Mouse (Mus musculus) kidney, embryonic 15.5 days (tissue): ENCODE measurements around the gene Dnajc6. TPM values are rescaled to one million over a fixed set of nuclear protein-coding genes. Genes with fewer than 3 reads are reported as not detected.

Experiments
- ATAC-seq: fragments of 200-750 bp; cut with Nextera tagmentation; replicated peaks from 2 replicates; pipeline ENCODE4 v1.8.0; 2017; ENCODE audit warnings: moderate TSS enrichment; ENCODE audit not compliant: low FRiP score
- H3K27ac ChIP-seq: fragments of 300-500 bp; sonication (generic); 2 replicates; pipeline ENCODE4 v1.5.1; 2015; ENCODE audit warnings: mild to moderate bottlenecking, inconsistent platforms
- H3K27me3 ChIP-seq: fragments of 300-500 bp; sonication (generic); 2 replicates; pipeline ENCODE4 v1.6.1; 2015; ENCODE audit warnings: inconsistent platforms
- H3K36me3 ChIP-seq: fragments of 300-500 bp; sonication (generic); 2 replicates; pipeline ENCODE4 v1.6.1; 2015; ENCODE audit warnings: inconsistent platforms
- H3K4me1 ChIP-seq: fragments of 300-500 bp; sonication (generic); 2 replicates; pipeline ENCODE4 v1.6.1; 2015; ENCODE audit warnings: inconsistent platforms
- H3K4me2 ChIP-seq: fragments of 300-500 bp; sonication (generic); 2 replicates; pipeline ENCODE4 v1.6.1; 2015; ENCODE audit warnings: moderate library complexity, mild to moderate bottlenecking, inconsistent platforms
- H3K4me3 ChIP-seq: fragments of 300-500 bp; sonication (generic); replicated peaks from 2 replicates; pipeline ENCODE4 v1.5.1; 2015; ENCODE audit warnings: mild to moderate bottlenecking, inconsistent platforms
- H3K9ac ChIP-seq: fragments of 300-500 bp; sonication (generic); 2 replicates; pipeline ENCODE4 v1.6.1; 2015; ENCODE audit warnings: mild to moderate bottlenecking, inconsistent platforms
- H3K9me3 ChIP-seq: fragments of 300-500 bp; sonication (generic); replicated peaks from 2 replicates; pipeline ENCODE4 v1.6.1; 2016; ENCODE audit warnings: inconsistent platforms
- WGBS: fragments of 180-500 bp; shearing (Covaris S2); methylation state at CpG from one replicate; pipeline ENCODE4 v1.1.7; 2015; ENCODE audit warnings: mixed read lengths; 5-methylcytosine and 5-hydroxymethylcytosine counted together
- polyA plus RNA-seq: library from polyadenylated mRNA; unstranded; fragments of >200 nt; fragmentation: Nextera tagmentation; extraction: Ambion mirVana; gene quantifications from 2 replicates; pipeline ENCODE4 v1.2.1, GENCODE M21; 2015

Gene Dnajc6
- polyA plus RNA-seq, 1 experiment from 2014 or later = 1.2 TPM

DNA sequence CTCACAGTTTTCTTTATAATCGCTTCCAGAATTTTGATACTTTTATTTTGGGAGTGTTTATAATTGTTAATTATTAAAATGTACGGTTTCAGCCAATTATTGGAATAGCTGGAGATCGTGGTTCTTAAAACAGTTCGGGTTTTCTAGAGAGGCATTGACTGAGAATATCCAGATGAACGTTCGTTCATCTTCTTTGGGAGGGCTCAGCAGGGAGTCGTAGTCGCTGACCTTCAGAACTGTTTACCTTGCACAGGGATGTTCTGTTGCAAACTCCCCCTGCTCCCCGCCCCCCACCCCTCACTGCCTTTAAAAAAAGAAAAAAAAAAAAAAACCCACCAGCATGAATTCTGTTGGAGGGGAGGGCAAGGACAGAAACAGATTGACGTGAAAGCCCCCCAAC, 12.0 kb downstream of the Dnajc6 start:
- H3K27ac ChIP-seq = no peak overlapping the region
- H3K4me3 ChIP-seq = peak overlapping the region; percentile 44
- peaks cover 13% of the 10 kb centered on the region for H3K4me1 ChIP-seq
- 3% methylated on average over 10 of the region's 10 CpGs for WGBS
- peaks cover 17% of the 10 kb centered on the region for H3K27me3 ChIP-seq
- peak overlapping the region; percentile 38; the same call in 1 of the 2 replicates for H3K9ac ChIP-seq
- ATAC-seq = no peak
- peak overlapping the region; percentile 87 for H3K4me2 ChIP-seq
- no peaks in the 10 kb centered on the region for H3K9me3 ChIP-seq
- no peaks in the 10 kb centered on the region for H3K36me3 ChIP-seq

- ATAC-seq = peak; percentile 60
- WGBS = 3% methylated on average over 30 of the region's 30 CpGs
- Histone ChIP-seq H3K9me3 (no peaks in the 10 kb centered on the region), H3K27ac (no peak overlapping the region), H3K4me2 (peak overlapping the region; percentile 87), H3K4me3 (peak overlapping the region; percentile 44), H3K4me1 (peaks cover 13% of the 10 kb centered on the region), H3K27me3 (peaks cover 17% of the 10 kb centered on the region), H3K36me3 (no peaks in the 10 kb centered on the region), H3K9ac (peak overlapping the region; percentile 38; the same call in 1 of the 2 replicates)
Observed at GRCm38 (mm10) chr4:101508851-101509577, 12.6 kb downstream of the Dnajc6 start.

DNA sequence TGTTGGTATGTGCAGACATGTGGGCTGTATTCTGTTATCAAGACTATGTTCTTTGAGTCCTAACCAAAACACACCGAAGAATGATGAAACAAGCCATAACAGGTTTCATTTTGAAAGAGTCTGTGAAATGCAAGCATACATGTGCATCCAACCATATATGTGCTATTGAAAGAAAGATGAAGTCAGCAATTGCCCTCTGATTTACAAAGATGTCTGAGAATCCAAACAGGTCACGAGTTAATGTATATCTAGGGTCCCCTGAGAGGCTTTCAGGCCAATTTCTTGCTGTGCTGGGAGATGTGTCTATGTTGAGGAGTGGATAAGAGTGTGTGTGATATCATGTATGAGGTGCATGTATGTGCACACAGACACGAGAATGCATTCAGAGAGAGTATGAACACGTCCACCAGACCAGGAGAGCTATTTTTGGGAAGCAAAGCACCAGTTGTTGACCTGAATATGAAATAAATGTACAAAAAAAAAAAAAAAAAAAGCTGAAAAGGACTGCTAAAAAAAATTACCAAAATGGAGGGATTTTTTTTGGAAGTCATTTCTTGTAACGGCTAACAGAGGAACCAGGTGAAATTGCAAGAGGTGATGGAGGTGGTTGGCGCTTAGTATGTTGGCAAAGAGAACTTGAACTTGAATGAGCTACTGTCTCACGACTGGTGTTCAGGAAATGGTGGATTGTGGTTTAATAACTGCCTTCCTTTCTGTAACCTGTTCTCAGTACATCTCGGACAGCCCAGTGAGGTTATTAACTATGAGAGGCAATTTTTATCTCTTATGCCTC, 13.9 kb downstream of the Dnajc6 start:
- Histone ChIP-seq H3K4me1 (peaks cover 13% of the 10 kb centered on the region), H3K36me3 (no peaks in the 10 kb centered on the region), H3K27me3 (peaks cover 17% of the 10 kb centered on the region), H3K9ac (no peak overlapping the region), H3K4me2 (no peak overlapping the region), H3K4me3 (no peak overlapping the region), H3K9me3 (no peaks in the 10 kb centered on the region), H3K27ac (no peak overlapping the region)
- ATAC-seq = no peak
- 81% methylated on average over 8 of the region's 8 CpGs for whole genome bisulfite sequencing

- Histone ChIP-seq H3K9me3 (no peaks in the 10 kb centered on the region), H3K36me3 (no peaks in the 10 kb centered on the region), H3K27me3 (peaks cover 17% of the 10 kb centered on the region), H3K4me2 (no peak overlapping the region), H3K4me1 (peaks cover 13% of the 10 kb centered on the region), H3K4me3 (no peak overlapping the region), H3K9ac (no peak overlapping the region), H3K27ac (no peak overlapping the region)
- 77% methylated on average over 5 of the region's 5 CpGs for WGBS
- no peak for ATAC-seq
Observed at GRCm38 (mm10) chr4:101510904-101511210, 14.4 kb downstream of the Dnajc6 start.

DNA sequence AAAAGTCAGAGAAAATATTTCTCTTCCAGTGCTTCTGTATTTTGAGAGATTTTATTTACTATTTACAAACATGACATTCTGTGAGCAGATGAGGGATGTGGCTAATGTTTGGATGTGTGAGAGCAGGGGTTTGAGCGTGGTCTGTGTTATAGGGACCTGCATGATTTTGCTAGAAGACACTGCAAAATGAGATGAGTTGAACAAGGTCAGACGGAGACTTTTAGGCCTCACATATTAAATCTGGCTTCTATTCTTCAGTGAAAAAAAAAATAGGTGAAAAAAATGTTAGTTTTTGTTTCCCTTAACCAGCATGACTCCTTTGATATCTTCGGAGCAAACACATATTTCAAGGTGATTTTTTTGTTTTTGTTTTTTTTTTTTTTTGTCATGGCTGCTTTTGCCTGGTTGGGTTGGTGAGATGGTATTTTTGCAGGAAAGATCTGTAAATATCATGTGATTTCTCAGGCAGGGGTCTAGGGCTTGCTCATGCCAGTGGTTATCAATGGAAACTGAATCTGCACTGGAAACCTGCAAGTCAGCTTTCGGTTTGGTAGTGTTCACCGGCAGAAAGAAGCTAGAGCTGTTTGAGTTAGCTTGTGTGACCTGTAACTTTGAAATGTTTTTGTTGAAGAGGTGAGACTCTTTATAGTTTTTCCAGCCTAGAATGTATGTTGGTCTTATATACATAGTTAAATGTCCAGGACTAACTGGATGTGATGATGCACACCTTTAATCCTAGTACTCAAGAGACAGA, 15.5 kb downstream of the Dnajc6 start:
- no peak overlapping the region for H3K4me2 ChIP-seq
- H3K27ac ChIP-seq = no peak overlapping the region
- H3K9me3 ChIP-seq = no peaks in the 10 kb centered on the region
- no peak overlapping the region for H3K9ac ChIP-seq
- H3K4me1 ChIP-seq = peaks cover 13% of the 10 kb centered on the region
- no peaks in the 10 kb centered on the region for H3K36me3 ChIP-seq
- no peak overlapping the region for H3K4me3 ChIP-seq
- H3K27me3 ChIP-seq = peaks cover 17% of the 10 kb centered on the region
- 89% methylated on average over 5 of the region's 5 CpGs for WGBS
- ATAC-seq = no peak

- Histone ChIP-seq H3K4me2 (no peak overlapping the region), H3K27ac (no peak overlapping the region), H3K27me3 (peaks cover 17% of the 10 kb centered on the region), H3K9me3 (no peaks in the 10 kb centered on the region), H3K9ac (no peak overlapping the region), H3K36me3 (no peaks in the 10 kb centered on the region), H3K4me1 (peaks cover 13% of the 10 kb centered on the region), H3K4me3 (no peak overlapping the region)
- 93% methylated on average over 3 of the region's 3 CpGs for WGBS
- ATAC-seq = no peak
Observed at GRCm38 (mm10) chr4:101513251-101513650, 16.8 kb downstream of the Dnajc6 start.

- H3K36me3 ChIP-seq = no peaks in the 10 kb centered on the region
- WGBS = 94% methylated on average over 14 of the region's 14 CpGs
- no peaks in the 10 kb centered on the region for H3K4me1 ChIP-seq
- ATAC-seq = no peak
- no peak overlapping the region for H3K4me2 ChIP-seq
- H3K27me3 ChIP-seq = no peaks in the 10 kb centered on the region
- H3K4me3 ChIP-seq = no peak overlapping the region
- no peak overlapping the region for H3K9ac ChIP-seq
- no peaks in the 10 kb centered on the region for H3K9me3 ChIP-seq
- no peak overlapping the region for H3K27ac ChIP-seq
Observed at GRCm38 (mm10) chr4:101515853-101516252, 19.4 kb downstream of the Dnajc6 start.

GRCm38 (mm10) chr4:101516434-101517168, 20.2 kb downstream of the Dnajc6 start:
- no peak for ATAC-seq
- H3K9ac ChIP-seq = no peak overlapping the region
- H3K27me3 ChIP-seq = no peaks in the 10 kb centered on the region
- no peaks in the 10 kb centered on the region for H3K36me3 ChIP-seq
- WGBS = 86% methylated on average over 17 of the region's 17 CpGs
- no peak overlapping the region for H3K4me2 ChIP-seq
- no peak overlapping the region for H3K4me3 ChIP-seq
- no peaks in the 10 kb centered on the region for H3K4me1 ChIP-seq
- no peaks in the 10 kb centered on the region for H3K9me3 ChIP-seq
- H3K27ac ChIP-seq = no peak overlapping the region

DNA sequence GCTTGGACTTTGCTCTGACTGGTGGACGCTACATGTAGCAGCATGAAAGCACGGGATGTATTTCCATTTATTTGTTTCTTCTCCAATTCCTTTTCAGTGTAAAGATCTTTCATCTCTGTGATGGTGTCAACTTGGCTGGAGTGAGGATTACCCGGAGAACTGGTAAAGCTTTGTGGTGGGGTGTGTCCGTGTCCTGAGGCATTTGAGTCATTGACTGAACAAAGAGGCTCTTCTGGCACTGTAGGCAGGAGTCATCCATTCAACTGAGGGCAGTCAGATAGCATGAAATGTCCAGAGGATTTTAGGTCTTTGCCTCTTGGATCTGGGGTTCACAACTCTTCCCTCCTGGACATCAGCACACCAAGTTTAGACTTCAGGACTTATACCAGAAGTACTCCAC, 35.5 kb downstream of the Dnajc6 start:
- Histone ChIP-seq H3K36me3 (no peaks in the 10 kb centered on the region), H3K27me3 (no peaks in the 10 kb centered on the region), H3K27ac (no peak overlapping the region), H3K4me3 (no peak overlapping the region), H3K9me3 (no peaks in the 10 kb centered on the region), H3K9ac (no peak overlapping the region), H3K4me1 (no peaks in the 10 kb centered on the region), H3K4me2 (no peak overlapping the region)
- 92% methylated on average over 4 of the region's 4 CpGs for WGBS
- no peak for ATAC-seq

DNA sequence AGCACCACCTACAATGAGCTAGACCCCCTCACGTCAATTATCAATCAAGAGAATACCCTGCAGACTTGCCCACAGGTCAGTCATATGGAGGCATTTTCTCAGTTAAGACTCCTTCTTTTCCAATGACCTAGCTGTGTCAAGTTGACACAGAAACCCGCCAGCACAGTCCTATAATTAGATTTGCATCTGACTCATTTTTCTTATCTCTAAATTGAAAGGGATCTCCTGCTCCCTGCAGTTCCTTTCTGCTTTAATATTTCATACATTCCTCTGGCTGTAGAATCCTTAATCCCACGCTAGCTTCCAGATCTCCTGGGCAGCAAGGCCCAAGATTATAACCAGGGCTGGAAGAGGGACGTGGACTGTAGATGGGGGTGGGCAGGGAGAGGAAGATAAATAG, 44.1 kb downstream of the Dnajc6 start:
- Histone ChIP-seq H3K9me3 (no peaks in the 10 kb centered on the region), H3K4me1 (no peaks in the 10 kb centered on the region), H3K27me3 (no peaks in the 10 kb centered on the region), H3K27ac (no peak overlapping the region), H3K9ac (no peak overlapping the region), H3K4me3 (no peak overlapping the region), H3K4me2 (no peak overlapping the region), H3K36me3 (no peaks in the 10 kb centered on the region)
- 79% methylated on average over 4 of the region's 4 CpGs for WGBS
- ATAC-seq = no peak

DNA sequence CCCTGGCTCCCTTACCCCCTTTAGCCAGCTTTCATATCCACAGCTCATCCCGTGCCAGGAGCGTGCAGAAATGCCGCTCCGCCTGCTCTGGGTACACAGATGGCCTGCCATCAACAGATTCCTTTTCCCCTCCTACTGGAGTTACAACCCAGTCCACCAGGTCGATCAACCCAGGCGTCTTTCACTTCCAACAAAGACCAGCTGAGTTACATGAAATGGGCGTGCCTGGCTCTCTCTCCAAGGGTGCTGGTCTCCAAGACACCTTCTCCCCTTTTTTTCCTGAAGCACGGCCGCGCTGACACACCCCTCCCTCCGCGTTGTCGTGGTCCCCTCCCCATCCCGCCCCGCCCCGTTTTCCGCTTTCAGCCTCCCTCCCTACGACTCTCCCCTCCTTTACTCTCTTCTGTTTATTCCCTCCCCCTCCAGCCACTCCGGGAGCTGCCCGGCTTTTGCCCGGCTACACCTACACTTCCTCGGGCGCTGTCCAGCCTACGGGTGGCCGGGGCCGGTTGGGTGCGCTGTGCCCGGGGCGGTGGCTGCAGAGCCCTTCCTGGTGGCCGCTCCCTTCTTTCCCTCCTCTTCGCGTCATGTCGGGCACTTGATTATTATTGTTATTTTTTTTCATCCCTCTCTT, 53.6 kb downstream of the Dnajc6 start:
- Histone ChIP-seq H3K27me3 (peaks cover 40% of the 10 kb centered on the region), H3K9me3 (no peaks in the 10 kb centered on the region), H3K4me1 (peaks cover 14% of the 10 kb centered on the region), H3K4me3 (peak overlapping the region; percentile 40), H3K9ac (no peak overlapping the region), H3K36me3 (no peaks in the 10 kb centered on the region), H3K4me2 (peak overlapping the region; percentile 75), H3K27ac (no peak overlapping the region)
- WGBS = 2% methylated on average over 33 of the region's 33 CpGs
- peak; percentile 93 for ATAC-seq
